Mouse (Mus musculus) thymus, postnatal 14 days (tissue): ENCODE measurements around the gene Tmem253.

ENCODE experiments used
- DNase-seq: peaks from one replicate; pipeline ENCODE4 v3.0.0; 2021

Gene Tmem253

DNA sequence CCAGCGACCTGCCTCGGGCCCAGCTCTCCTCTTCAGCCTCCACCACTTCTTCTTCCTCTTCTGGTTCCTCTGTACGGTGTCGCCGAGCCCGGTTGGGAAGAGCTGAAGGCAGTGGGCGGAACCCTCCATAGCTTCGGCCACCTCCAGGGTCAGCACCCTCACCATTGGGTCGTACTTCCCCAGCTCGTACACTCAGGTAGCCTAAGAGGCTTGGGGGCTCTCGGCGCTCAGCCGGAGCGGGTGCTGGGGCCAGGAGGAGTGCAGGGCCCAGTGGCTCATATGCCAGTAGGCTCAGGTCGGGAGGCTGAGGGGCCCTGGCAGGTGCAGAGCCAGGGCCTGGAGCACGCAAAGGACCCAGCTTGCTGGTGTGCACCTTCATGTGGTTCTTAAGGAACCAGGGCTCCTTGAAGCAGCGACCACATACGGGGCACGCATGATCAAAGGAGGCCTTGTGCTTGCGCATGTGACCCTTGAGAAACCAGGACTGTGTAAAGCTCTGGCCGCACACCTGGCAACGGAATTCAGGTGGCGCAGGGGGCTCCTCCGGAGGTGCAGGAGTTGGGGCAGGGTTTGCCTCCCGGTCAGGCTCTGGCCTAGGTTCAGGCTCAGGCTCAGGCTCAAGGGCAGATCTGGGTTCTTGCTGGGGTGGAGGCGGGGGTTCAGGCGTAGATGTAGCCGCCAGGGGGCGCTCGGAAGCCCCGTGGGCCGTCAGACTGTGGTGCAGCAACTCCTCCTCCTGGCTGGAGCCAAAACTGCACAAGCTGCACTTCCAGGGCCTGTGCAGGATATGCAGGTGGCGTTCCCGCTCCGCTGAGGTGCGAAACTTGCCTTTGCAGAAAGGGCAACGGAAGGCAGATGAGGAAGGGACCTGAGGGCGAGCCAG lies 6.9 kb upstream of the Tmem253 start:
- DNase-seq = peak; percentile 97

GRCm38 (mm10) chr14:52009361-52009760 lies 6.1 kb upstream of the Tmem253 start:
- DNase-seq = no peak

DNA sequence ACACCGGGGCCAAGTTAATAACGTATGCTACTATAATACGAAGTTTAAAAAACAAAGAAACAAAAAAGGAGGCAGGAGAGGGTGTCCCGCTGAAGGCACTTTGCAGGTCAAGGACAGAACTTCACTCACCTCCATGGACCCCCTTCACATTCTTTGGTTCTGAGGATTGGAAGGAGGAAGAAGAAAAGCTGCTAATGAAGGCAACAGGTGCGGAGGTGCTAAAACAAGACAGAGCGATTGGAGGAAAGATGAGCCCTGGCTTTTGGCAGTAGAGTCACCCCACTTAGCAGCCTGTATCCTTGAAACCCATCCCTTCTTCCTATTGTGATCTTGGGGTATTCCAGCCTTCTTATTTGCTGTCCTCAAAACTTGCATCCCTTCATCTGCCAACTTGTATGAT lies 5.6 kb upstream of the Tmem253 start:
- DNase-seq = no peak

- DNase-seq = no peak
Measured at GRCm38 (mm10) chr14:52010446-52011111, 4.9 kb upstream of the Tmem253 start.

GRCm38 (mm10) chr14:52011683-52012082 lies 3.8 kb upstream of the Tmem253 start:
- no peak for DNase-seq

DNA sequence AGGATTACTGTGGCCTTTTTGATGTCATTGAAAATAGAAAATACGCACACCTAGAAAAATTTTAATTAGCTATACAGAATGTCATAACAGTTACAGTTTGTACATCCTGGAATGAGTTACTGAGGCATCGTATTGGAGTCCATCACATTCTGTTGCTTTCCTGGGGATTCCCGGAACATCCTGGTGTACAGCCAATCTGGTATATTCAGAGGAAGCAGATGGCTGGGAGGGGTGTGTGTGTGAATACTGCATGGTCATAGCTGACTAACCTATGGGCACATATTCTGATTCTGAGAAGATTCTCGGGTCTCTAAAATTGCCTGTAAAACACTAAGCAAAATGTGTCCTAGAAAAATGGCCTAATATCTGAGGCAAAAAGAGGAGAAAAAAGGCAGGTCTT lies 3.4 kb upstream of the Tmem253 start:
- no peak for DNase-seq

GRCm38 (mm10) chr14:52012553-52012952 lies 2.9 kb upstream of the Tmem253 start:
- DNase-seq = no peak

DNA sequence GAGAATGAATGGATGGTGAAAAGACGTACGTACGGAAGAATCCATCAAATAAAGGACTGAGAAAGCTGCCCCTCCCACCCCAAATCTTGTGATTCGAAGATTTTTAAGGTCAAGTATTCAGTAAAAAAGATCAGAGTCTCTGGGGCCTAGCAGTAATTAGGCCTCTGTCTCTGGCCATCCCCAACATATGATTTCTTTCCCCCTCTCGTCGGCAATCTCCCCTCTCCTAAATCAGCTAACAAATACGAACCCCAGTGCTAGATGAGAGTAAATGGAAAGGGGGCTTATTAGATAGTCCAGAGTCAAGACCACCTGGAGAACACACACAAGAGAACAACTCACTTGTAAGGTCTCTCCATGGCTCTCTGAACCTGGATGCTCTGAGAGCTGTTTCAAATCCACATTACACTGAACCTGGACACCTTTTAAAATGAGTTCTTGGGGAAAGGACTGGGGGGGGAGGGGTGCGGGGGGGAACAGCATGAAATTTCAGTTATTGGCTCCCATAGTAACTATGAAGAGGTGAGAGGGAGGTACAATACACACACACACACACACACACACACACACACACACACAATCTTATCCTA lies 2.3 kb upstream of the Tmem253 start:
- DNase-seq = no peak

DNA sequence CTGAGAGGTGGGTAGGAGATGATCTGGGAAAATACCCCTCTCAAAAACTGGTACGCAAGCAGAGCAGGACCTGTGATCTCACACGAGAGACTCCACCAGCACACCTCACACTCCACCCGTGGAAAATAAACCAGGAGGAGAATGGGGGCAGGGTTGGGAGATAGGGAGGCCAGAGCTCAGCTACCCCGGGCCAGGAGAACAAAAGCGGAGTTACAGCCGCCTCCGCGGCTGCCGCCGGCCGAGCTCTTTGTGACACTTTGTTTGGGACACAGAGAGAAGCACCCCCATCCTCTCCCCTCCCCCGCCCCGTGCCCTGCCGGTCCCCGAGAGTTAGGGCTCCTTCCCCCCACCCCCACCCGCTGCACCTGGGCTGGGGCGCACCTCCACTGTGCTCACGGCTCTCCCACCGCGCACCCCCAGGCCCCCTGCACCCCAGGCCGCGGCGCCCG lies 1.7 kb upstream of the Tmem253 start:
- peak; percentile 94 for DNase-seq

DNA sequence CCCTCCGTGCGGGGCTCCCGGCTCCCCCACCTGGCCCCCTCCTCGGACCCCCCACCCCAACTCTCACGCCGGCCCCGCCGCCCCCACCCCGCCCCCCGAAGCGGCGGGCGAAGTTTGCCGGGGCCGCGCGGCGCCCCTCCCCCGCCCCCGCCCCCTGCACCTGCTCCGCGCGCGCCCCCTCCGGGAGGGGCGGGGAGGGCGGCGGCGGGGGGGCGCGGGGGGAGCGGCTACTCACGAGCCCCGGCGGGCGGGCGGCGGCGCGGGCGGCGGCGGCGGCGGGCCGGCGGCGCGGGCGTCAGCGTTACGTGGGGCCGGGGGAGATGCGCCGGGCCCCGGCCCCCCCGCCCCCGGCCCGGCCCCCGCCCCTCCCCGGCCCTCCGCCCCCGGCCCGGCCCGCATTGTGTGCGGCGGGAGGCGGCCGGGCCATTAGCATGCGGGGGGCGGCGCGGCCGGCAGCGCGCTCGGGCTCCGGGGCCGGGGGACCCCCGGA lies 1.1 kb upstream of the Tmem253 start:
- DNase-seq = no peak

- peak; percentile 64 for DNase-seq
Measured at GRCm38 (mm10) chr14:52014761-52015311, 622 bp upstream of the Tmem253 start.

GRCm38 (mm10) chr14:52016625-52017405 lies 1.4 kb downstream of the Tmem253 start:
- no peak for DNase-seq

DNA sequence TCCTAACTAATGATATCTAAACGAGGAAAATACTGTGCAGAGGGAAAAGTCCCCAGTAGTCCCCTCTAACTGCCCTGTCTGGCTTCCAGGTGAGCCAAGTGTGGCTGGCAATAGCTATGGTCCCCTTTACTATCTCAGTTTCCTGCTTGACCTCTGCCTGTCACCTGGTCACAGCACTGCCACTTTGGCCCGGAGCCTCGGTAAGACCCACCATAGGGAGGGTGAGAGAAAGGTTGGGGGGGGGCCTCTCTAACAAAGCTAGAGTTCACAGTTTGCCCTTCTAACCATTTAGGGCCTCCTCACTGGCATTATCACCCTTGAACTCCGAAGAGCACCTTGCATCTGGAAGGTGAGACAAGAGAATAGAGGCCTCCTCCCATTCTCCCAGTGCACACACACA lies 2.2 kb downstream of the Tmem253 start:
- no peak for DNase-seq

GRCm38 (mm10) chr14:52018248-52019050 lies 3.0 kb downstream of the Tmem253 start:
- no peak for DNase-seq

GRCm38 (mm10) chr14:52019051-52019589 lies 3.7 kb downstream of the Tmem253 start:
- no peak for DNase-seq

DNA sequence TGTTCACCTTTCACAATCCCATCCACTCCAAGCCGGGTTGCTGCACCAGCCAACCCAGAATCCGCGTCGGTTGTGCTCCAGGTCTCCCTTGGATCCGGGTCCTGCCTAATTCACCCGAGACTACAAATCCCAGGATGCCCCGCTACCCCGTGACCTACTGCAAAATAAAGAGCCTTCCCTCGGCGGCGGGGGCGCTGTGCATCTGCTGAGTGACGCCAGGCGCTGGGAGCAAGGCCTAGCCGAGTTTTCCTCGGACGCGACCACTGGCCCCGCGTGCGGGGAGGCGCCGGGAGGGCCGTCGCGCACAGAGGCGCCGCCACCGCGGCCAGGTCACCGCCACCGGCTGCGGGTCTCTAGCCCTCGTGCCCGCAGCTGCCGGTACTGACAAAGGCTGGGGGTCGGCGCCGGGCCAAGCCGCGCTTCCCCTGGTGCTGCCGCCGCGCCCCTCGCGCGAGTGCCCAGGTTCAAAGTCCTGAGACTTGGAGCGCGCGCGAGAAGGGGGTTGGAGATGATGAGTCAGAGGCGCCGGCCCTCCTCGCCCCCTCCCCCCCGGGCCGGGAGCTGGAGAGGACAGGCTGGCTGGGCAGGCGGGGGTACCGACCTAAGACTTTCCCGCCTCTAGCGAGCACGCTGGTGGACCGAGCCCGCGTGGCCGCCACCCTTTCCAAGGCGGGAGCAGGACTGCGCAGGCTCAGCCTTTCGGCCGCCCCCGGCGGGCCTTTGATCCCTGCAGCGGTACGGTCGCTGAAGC lies 4.3 kb downstream of the Tmem253 start:
- peak; percentile 98 for DNase-seq

DNA sequence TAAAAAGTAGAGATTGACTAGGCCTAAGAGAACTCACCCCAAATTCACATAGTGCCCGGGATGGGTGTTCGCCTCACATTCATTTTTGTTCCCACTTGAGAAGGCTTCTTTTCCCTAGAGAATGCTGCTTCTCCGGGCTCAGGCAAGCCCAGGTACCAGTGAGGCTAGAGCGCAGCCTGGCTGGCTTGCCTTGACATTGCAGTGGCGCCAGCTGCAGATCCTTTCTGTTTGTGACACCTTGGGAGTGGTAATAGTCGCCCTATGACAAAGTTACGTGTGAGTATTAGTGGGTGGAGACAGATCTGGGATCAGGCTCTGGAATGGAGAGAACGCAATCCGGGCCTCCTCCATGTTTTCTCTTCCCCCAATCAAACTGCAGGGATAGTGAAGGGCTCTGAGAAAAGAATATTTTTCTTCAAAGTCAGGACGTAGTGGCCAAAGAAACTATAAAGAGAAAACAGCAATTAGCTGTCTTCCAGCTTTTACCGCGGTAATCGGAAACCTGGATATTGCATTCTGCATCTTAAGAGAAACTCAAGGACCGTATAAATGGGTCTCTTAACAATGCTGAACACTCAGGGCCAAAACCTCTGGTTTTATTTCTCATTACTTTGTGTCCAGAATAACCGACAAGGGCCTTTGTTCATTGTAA lies 5.2 kb downstream of the Tmem253 start, which contains the start of gene Zfp219:
Zfp219 (minus strand) TSS at position 248 of the 652 bp plus-strand sequence.
- peak; percentile 82 for DNase-seq

- no peak for DNase-seq
Measured at GRCm38 (mm10) chr14:52021138-52021529, 5.7 kb downstream of the Tmem253 start.

DNA sequence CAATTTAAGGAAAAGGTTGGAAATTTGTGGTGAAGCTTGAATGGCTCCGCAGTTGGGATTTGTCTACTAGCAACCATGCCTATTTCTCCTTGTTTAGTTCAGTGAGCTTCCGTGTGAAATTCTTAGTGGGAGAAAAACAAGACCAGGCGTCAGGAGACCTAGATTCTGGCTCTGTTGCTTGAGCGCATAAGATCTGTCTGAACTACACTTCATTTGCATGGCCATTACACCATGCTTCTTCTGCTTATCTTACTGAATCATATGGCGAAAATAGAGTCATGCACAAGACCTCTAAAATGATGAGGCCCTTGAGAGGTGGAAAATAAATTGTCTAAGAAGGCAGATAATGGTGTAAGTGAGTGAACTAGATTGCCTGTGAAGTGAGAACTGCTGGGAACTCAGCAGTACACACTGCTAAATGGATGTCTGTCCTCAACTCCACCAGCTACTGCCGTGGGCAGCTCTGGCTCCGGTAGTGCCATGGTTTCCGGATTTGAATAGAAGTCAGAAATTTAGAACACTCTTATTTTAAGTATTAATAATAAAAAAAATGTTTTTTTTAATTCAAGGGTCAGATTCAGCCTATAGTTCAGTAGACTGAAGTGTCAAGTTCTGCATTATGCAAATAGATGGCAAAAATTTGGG lies 6.2 kb downstream of the Tmem253 start:
- DNase-seq = no peak
